30 mouse cellular contexts compared by ENCODE assay signal in genomic region chr9:118537463-118538339, GRCm38 (mm10). TPM values are rescaled to one million over a fixed set of nuclear protein-coding genes. Genes with fewer than 3 reads are reported as not detected.
DNase-seq lines count a peak whose midpoint lies in the region; ATAC-seq lines count a peak whose summit lies in the region.
"Had no signal": no experiment of that assay in that cellular context is flagged by ENCODE, and none has a peak within 500 bp of the region (broad histone marks: within the 10 kb centered on the region; RNA-seq: fewer than 3 reads in every experiment).

No protein-coding gene starts in this region.

- WGBS in heart, embryonic 11.5 days (ENCODE audit: insufficient replicate concordance) = 87% methylated on average over 9 of the region's 9 CpGs
- 85% methylated on average over 9 of the region's 9 CpGs for WGBS in midbrain, embryonic 14.5 days
- 91% methylated on average over 9 of the region's 9 CpGs for WGBS in limb, embryonic 10.5 days

- H3K27me3 ChIP-seq in heart, embryonic 11.5 days (ENCODE audit: control insufficient read depth, insufficient read depth, low read length) = no peaks in the 10 kb centered on the region
- no peaks in the 10 kb centered on the region for H3K27me3 ChIP-seq in midbrain, embryonic 14.5 days (ENCODE audit: control insufficient read depth, insufficient read depth, low read length)
- no peaks in the 10 kb centered on the region for H3K27me3 ChIP-seq in limb, embryonic 10.5 days (ENCODE audit: low read depth, poor library complexity, severe bottlenecking)
- H3K27me3 ChIP-seq: CH12.LX; embryonic facial prominence, embryonic 13.5 days; embryonic facial prominence, embryonic 15.5 days; forebrain, embryonic 12.5 days; Patski had no signal

- no peaks in the 10 kb centered on the region for H3K9me3 ChIP-seq in heart, embryonic 11.5 days (replicated peaks; ENCODE audit: control insufficient read depth, low read length)
- no peaks in the 10 kb centered on the region for H3K9me3 ChIP-seq in midbrain, embryonic 14.5 days (ENCODE audit: control insufficient read depth, low read length)
- no peaks in the 10 kb centered on the region for H3K9me3 ChIP-seq in limb, embryonic 10.5 days (replicated peaks)
- H3K9me3 ChIP-seq: embryonic facial prominence, embryonic 13.5 days; embryonic facial prominence, embryonic 15.5 days; forebrain, embryonic 10.5 days; forebrain, embryonic 12.5 days; G1E had no signal

- DNase-seq in heart, adult 11 months = peak; percentile 55
- DNase-seq in ES-CJ7 (ENCODE audit: low read depth, low spot score) (peak; percentile 83), R1 (ENCODE audit: low read depth, low spot score) (peak; percentile 95)
- DNase-seq in spleen, adult 12 weeks (ENCODE audit: low spot score) = no peak
- no peak for DNase-seq in midbrain, embryonic 14.5 days
- no peak for DNase-seq in limb, embryonic 10.5 days (ENCODE audit: low spot score)
- DNase-seq: adrenal gland, adult 2 months; adrenal gland, postnatal 10 days; adrenal gland, postnatal 25 days; B cell, adult 2 months; cerebellum, adult 11 months; cerebellum, adult 18-20 months; cerebellum, adult 8-10 months; cerebellum, adult 9-11 months; cerebellum, postnatal 14 days; cerebellum, postnatal 36 days; embryo, embryonic 11 days had no signal

- no peak overlapping the region for H3K4me2 ChIP-seq in heart, embryonic 11.5 days
- H3K4me2 ChIP-seq in midbrain, embryonic 14.5 days (ENCODE audit: low read length) = no peak overlapping the region
- H3K4me2 ChIP-seq: embryonic facial prominence, embryonic 13.5 days; embryonic facial prominence, embryonic 15.5 days; forebrain, embryonic 12.5 days had no signal

- H3K4me3 ChIP-seq in heart, embryonic 11.5 days (ENCODE audit: low read depth, low read length) = no peak overlapping the region
- no peak overlapping the region for H3K4me3 ChIP-seq in midbrain, embryonic 14.5 days (replicated peaks; ENCODE audit: low read depth, low read length)
- H3K4me3 ChIP-seq in limb, embryonic 10.5 days = no peak overlapping the region
- H3K4me3 ChIP-seq: embryonic facial prominence, embryonic 13.5 days; embryonic facial prominence, embryonic 15.5 days; erythroblast, embryonic 14.5 days; forebrain, embryonic 10.5 days; forebrain, embryonic 12.5 days had no signal

- H3K27ac ChIP-seq in heart, embryonic 11.5 days (ENCODE audit: low read depth, low read length) = no peak overlapping the region
- H3K27ac ChIP-seq in midbrain, embryonic 14.5 days (replicated peaks; ENCODE audit: low read depth, low read length) = no peak overlapping the region
- H3K27ac ChIP-seq in limb, embryonic 10.5 days = no peak overlapping the region
- H3K27ac ChIP-seq: embryonic facial prominence, embryonic 13.5 days; embryonic facial prominence, embryonic 15.5 days; forebrain, embryonic 10.5 days; forebrain, embryonic 12.5 days had no signal

- no peak overlapping the region for H3K9ac ChIP-seq in heart, embryonic 11.5 days (ENCODE audit: low read depth, low read length)
- no peak overlapping the region for H3K9ac ChIP-seq in midbrain, embryonic 14.5 days (replicated peaks; ENCODE audit: low read length)
- H3K9ac ChIP-seq: embryonic facial prominence, embryonic 13.5 days; embryonic facial prominence, embryonic 15.5 days; forebrain, embryonic 12.5 days had no signal

- H3K36me3 ChIP-seq in heart, embryonic 11.5 days (ENCODE audit: control insufficient read depth, insufficient read depth, low read length) = peaks cover 38% of the 10 kb centered on the region
- peaks cover 90% of the 10 kb centered on the region for H3K36me3 ChIP-seq in midbrain, embryonic 14.5 days (ENCODE audit: control insufficient read depth, insufficient read depth, low read length)
- peaks cover 96% of the 10 kb centered on the region for H3K36me3 ChIP-seq in limb, embryonic 10.5 days

- H3K4me1 ChIP-seq in heart, embryonic 11.5 days (ENCODE audit: control insufficient read depth, insufficient read depth, low read length) = no peaks in the 10 kb centered on the region
- H3K4me1 ChIP-seq in midbrain, embryonic 14.5 days (ENCODE audit: control insufficient read depth, insufficient read depth, low read length) = no peaks in the 10 kb centered on the region
- H3K4me1 ChIP-seq in limb, embryonic 10.5 days = no peaks in the 10 kb centered on the region
- H3K4me1 ChIP-seq: embryonic facial prominence, embryonic 13.5 days; embryonic facial prominence, embryonic 15.5 days; forebrain, embryonic 10.5 days; forebrain, embryonic 12.5 days had no signal

- ATAC-seq in heart, embryonic 11.5 days (replicated peaks; ENCODE audit: insufficient number of reproducible peaks, low FRiP score, low TSS enrichment) = no peak
- ATAC-seq in midbrain, embryonic 14.5 days (ENCODE audit: low FRiP score, low TSS enrichment) = no peak
- ATAC-seq: activated CD4-positive, CD25-positive, alpha-beta regulatory T cell, adult 4 months; CD4-positive, CD25-positive, alpha-beta regulatory T cell, adult 4 months; forebrain, embryonic 14.5 days; forebrain, embryonic 16.5 days; Patski had no signal

RNA-seq across cellular contexts. Expression of gene Golga4, which starts 31.6 kb away (rescaled TPM):
- polyA plus RNA-seq in heart, embryonic 11.5 days (2014; fragmentation: Nextera tagmentation; extraction: Ambion mirVana) = 64.2 and 64.9 TPM in 2 replicates
- polyA plus RNA-seq in midbrain, embryonic 14.5 days (2014; fragmentation: Nextera tagmentation; extraction: Ambion mirVana) = 47.8 and 53.3 TPM in 2 replicates
- polyA plus RNA-seq in limb, embryonic 10.5 days (2016; fragmentation: Nextera tagmentation; extraction: Ambion mirVana) = 36.8 and 49.6 TPM in 2 replicates

RNA-seq across cellular contexts. Expression of gene Eomes, which starts 59.7 kb away (rescaled TPM):
- polyA plus RNA-seq in heart, embryonic 11.5 days (2014; fragmentation: Nextera tagmentation; extraction: Ambion mirVana) = 0.08 and 0.17 TPM in 2 replicates
- 1.6 and 1.9 TPM in 2 replicates for polyA plus RNA-seq in midbrain, embryonic 14.5 days (2014; fragmentation: Nextera tagmentation; extraction: Ambion mirVana)
- polyA plus RNA-seq in limb, embryonic 10.5 days (2016; fragmentation: Nextera tagmentation; extraction: Ambion mirVana) = 0.05 TPM in 1 of 2 replicates, not detected in the other
- polyA plus RNA-seq: embryonic facial prominence, embryonic 15.5 days; erythroblast, embryonic 14.5 days; G1E had no signal

Comparison
In these comparisons a context has a peak if more than half of its experiments do, and no peak if none do; other contexts are left out.
1. DNase-seq: peak in heart, adult 11 months (single experiment), ES-CJ7 (single experiment) and R1 (single experiment); none in spleen, adult 12 weeks (single experiment), midbrain, embryonic 14.5 days (single experiment) and limb, embryonic 10.5 days (single experiment).